Mouse (Mus musculus) gastrocnemius, postnatal 25 days (tissue): ENCODE data around the gene 2510039O18Rik. TPM values are rescaled to one million over a fixed set of nuclear protein-coding genes. Genes with fewer than 3 reads are reported as not detected.

Experiments used
- DNase-seq: peaks from one replicate; pipeline ENCODE4 v3.0.0; 2022
- total RNA-seq, 2 experiments: library from RNA; stranded (reverse); gene quantifications; 1 replicate in 1 of 2; 2 replicates in 1 of 2; pipeline ENCODE4 v1.2.3; 2021

The 2510039O18Rik gene
- total RNA-seq, 2 experiments from 2014 or later: 19.1 to 20.0 TPM

DNA sequence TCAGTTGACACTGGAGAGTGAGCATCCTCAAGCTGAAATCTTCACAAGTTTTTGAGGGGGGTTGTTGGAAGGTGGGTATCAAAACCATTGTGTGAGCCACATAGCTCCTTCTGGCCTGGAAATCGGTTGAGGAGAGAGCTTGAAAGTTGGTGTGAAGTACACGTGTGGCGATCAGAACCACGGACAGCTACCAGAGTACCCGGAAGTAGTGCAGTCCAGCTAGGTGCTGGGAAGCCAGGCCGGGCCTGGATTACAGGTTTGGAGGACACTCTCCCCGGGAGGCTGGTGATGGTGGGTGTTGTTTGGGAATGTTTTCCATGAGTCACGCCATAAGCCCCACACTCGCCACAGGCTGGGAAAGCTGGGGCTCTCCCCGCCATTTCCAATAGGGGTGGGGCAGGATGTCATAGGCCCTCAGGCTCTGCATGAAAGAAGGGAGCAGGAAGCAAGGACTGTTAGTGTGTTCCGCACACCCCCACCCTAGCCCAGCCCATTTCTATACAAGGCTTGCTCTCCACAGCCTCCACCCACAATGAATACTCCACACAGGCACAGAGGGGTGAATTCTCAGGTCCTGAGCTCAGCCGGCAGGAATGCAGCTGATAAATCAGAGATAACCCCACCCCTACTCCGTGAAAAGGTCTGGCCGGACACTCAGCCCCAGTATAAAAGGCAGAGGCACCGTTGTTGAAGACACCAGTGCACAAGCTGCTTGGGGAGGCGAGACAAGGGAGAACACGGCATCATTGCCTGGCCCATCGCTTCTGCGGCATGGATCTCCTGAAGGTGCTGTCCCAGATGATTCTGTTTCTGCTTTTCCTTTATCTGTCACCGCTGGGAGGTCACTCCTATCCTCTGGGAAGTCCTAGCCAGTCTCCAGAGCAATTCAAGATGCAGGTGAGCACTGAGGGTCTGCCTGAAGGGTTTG is 44.8 kb downstream of the 2510039O18Rik start, which contains the start of gene Nppb:
Nppb (plus strand) TSS at position 584 of the 928 bp plus-strand sequence.
- no peak for DNase-seq

DNA sequence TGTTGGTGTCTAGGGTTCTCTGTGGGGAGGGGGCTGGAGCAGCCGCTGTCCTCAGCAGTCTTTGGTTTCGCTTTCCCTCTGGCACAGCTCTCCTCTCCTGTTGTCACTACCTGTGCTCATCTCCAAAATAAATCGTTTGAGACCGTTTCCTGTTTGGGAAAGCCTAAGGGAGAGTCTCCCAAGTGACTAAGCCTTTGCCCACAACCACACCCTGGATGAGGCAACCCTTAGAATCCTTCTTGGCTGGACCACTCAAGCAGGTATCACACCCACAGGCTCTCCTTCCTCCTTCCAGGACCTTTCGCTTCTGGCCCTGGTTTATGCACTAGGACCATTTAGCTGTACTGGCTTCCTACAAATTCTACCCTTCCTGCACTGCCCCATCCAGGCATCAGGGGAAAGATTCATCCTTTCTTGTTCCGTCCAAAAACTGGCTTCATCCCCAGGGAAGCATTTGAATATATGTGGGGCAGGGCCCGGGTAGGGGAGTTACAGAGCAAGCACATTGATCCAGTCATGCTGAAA is 52.9 kb downstream of the 2510039O18Rik start:
- DNase-seq: no peak

DNA sequence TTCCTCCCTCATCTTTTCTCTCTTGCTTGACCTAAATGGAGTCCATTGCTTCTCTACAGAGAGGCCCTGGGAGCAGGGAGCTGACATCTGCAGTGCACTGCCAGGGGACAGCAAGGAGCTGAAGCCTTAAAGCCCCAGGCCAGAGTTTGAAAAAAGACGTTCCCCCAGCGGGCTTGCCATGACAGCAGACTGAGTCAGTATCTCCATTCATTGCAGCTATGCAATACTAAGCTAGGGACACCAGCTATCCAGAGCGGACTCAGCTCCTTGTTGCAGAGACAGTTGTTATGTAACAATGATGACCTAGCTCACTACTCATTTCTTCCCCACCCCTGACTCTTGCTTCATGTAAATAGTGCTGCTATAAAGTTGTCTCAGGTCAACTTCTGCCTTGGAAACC is 54.6 kb downstream of the 2510039O18Rik start:
- DNase-seq: no peak

Other genes starting within 250 kb of the 2510039O18Rik start
- gene Zfp534, start 238.3 kb upstream of the 2510039O18Rik start, total RNA-seq: not detected
- gene Zfp984, start 131.1 kb upstream of the 2510039O18Rik start, total RNA-seq: under 1 TPM; 0.84 to 0.99 TPM
- 1 to 10 TPM; 8.1 to 8.2 TPM for gene Zfp933, start 92.5 kb upstream of the 2510039O18Rik start, total RNA-seq
- gene Miip, start 72.1 kb upstream of the 2510039O18Rik start, total RNA-seq: 1 to 10 TPM; 4.3 to 4.4 TPM
- gene Fv1, start 71.9 kb upstream of the 2510039O18Rik start, total RNA-seq: 1 to 10 TPM; 4.7 to 5.5 TPM
- 100 to 1,000 TPM; 346 to 413 TPM for gene Mfn2, start 36.2 kb upstream of the 2510039O18Rik start, total RNA-seq
- 10 to 100 TPM; 25.2 to 28.9 TPM for gene Plod1, start 4.1 kb upstream of the 2510039O18Rik start, total RNA-seq
- gene Nppb, start 44.9 kb downstream of the 2510039O18Rik start, total RNA-seq: not detected
- not detected for gene Nppa, start 59.8 kb downstream of the 2510039O18Rik start, total RNA-seq
- 1 to 10 TPM; 3.5 to 4.7 TPM for gene Clcn6, start 97.9 kb downstream of the 2510039O18Rik start, total RNA-seq
- gene Mthfr, start 98.2 kb downstream of the 2510039O18Rik start, total RNA-seq: 1 to 10 TPM; 6.8 to 9.4 TPM
- 10 to 100 TPM; 10.9 to 16.2 TPM for gene Agtrap, start 147.1 kb downstream of the 2510039O18Rik start, total RNA-seq
- gene Mad2l2, start 189.5 kb downstream of the 2510039O18Rik start, total RNA-seq: 10 to 100 TPM; 10.2 to 11.0 TPM
- not detected for gene Draxin, start 189.8 kb downstream of the 2510039O18Rik start, total RNA-seq
- gene Fbxo6, start 211.2 kb downstream of the 2510039O18Rik start, total RNA-seq: 10 to 100 TPM; 28.8 to 29.8 TPM
- 1 to 10 TPM; 6.4 to 7.1 TPM for gene Fbxo44, start 219.6 kb downstream of the 2510039O18Rik start, total RNA-seq
- under 1 TPM in 1 of 2 experiments, not detected in 1; 0.28 TPM for gene Fbxo2, start 219.7 kb downstream of the 2510039O18Rik start, total RNA-seq